Mouse (Mus musculus): ENCODE measurements around the gene Cdiptos. TPM values are rescaled to one million over a fixed set of nuclear protein-coding genes. Genes with fewer than 3 reads are reported as not detected.

The Cdiptos gene
- total RNA-seq, 4 experiments from 2014 or later = 0.46 to 1.8 (median 0.71) TPM

DNA sequence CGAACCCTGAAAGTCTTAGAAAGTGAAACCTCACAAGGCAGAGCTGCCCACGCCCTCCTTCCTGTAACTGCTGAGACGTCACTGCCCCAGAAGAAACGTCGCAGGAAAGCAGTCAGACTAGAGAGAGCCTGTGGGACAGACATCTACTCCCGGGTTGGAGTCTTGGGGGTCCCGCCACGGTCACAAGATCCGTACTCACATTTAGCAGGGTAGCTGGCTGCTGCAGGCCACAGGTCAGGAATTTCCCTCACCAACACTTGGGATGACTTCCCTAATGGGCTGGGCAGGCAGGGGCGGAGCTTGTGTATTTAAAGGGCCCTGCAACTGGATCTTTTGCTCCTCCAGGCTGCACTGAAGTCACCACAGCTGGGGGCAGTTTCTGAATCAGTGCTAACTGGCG lies 38.4 kb upstream of the Cdiptos start, which contains the start of gene Mvp:
TSS of gene Mvp (minus strand) at position 302 of the 400 bp plus-strand sequence.
- DNase-seq = peak; percentile 75

DNA sequence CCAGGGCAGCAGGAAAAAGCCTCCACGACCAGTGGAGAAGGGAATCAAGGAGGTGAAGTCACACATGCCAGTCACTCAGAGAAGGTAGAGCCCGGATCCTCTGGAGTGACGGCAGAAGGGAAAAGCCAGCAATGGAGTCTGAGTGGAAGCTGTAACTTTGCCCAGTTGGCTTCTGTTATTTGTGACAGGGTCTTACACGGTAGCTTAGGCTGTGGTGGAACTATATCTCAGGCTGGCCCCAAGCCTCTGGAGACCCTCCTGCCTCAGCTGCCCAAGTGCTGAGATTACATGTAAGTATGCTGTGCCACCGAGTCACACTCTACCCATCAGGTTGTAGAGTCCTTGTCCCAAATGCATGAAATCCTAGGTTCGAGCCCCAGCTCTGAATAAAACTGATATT lies 37.5 kb upstream of the Cdiptos start:
- DNase-seq = no peak

DNA sequence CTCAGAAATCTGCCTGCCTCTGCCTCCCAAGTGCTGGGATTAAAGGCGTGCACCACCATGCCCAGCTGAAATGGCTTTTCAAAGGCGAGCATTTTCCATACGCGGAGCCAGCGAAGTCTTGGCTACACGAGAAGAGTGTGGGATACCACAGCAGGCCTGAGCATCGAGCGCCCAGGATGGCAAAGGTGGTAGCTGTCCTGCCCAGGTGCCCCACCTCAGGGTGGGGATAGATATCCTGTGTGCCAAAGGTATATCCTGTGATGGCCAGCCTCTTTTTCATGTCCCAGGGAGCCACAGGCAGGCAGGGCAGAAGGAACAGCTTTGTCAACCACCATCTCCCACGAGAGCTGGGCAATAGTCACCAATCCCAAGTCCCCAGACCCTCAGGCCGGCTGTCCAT lies 36.9 kb upstream of the Cdiptos start:
- DNase-seq = no peak

DNA sequence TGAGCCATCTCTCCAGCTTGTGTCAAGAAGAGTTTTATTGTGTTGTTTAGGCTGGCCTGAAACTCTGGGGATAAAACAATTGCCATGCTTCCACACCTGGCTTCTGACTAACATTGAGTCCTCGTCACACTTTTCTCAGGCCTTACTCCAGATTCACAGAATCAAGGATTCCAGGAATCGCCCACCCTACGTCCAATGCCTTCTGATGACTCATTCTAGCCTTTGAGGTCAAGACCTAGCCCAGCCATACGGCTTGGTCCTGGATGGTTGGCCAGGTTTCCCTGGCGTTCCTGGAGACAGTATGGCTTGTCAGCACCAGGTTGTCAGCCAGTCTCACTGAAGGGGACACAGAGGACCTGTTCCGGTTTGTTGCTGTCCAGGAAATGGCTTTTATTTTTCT lies 36.5 kb upstream of the Cdiptos start:
- DNase-seq = no peak

DNA sequence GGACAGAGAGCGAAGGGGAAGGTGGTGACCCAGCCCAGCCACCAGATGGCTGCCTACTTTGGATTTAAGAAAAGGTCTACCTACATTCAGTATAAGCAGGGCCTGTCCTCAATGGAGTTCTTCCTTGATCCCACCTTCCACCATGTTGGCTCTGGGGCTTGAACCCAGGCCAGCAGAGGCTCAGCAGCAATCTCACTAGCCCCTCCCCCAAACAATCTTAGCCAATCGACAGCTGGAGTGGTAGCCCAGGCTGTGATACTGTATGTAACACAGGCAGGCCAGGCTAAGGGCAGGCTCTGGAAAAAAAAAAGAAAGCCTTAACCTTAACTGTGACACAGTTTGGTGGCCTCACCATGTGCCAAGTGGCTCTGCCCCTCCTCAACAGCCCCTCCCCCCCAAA lies 35.8 kb upstream of the Cdiptos start:
- no peak for DNase-seq

DNA sequence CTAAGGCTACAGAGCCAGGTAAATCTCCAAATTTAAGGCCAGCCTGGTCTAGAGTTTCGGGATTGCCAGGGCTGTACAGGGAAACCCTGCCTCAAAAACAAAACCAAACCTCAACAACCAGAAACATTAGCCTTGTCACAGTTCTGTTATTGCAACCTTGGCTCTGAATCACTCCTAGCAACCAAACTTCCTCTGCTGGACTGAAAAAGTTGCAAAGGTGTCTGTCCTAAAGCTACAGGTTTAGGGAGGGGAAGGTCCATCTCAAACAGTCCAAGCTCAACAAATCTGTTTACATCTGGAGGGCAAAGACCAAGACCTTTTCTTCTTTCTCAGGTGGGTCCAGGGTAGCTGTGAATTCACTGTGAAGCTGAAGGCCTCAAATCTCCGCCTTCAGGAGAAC lies 35.2 kb upstream of the Cdiptos start:
- DNase-seq = no peak

DNA sequence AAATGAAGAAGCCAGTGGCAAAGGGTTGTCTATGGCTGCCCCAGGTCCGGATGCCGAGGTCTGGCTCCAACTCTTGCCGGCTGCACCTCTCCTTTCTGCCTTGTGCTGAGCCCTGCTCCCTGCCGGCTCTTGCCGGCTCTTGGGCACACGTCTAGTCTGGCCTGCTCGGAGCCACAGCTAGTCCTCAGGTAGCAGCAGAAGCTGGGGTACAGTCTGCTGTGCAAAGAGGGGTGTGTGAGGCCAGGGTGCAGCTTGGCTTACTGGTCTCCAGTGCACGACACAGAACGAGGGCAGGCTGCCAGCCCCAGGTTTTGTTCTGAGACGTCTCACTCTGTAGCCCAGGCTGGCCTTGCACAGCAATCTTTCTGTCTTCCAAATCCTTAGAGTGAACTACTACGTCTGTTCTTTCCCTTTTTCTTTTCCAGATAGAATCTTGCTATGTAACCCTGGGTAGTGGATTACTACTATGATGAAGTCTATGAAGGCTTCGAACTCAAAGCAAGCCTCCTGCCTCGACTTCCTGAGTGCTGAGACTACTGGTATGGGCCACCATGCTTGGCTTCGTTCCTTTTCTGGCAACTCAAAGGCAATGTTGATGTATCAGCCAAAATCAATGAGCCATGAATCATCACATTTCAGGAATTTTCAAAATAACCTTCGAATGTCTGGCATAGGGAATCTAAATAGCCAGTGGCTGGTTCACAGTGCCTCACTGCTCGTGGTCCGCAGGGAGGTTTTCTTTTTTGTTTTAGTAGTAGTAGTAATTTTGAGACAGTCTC lies 33.6 kb upstream of the Cdiptos start:
- DNase-seq = no peak

DNA sequence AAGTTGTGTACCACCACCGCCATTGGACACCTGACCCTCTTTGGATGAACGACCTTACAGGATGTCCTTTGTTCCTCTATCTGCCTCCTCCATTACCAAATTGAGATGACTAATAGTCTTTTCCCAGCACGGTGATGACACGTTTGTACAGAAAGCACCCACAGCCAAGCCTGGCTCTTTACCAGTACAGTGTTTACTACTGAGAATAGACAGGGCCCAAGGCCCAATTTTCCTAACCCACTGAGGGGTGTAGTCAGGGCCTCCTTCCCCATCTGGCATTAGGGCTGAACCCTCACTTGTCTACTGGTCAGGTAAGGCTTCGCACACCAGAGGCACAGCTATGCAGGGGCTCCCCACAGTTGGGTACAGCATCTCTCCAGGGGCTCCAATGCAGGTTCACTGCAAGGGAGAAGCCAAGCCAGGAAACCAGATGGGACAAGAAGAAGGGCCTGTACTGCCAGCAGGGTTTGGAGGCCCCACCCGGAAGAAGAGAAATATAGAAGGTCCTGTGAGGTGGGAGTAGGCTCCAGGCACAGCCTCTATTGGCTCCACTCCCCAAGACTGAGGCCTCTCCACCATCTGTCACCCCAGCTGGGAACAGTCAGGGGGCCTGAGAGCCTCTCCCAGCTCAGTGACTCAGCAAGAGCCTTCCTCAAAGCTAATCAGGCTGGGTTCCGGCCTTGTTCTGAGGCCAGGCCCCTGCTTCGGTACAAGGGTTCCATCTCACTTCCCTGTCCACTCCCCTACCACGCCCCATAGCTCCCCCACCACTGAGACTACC lies 32.5 kb upstream of the Cdiptos start:
- peak; percentile 66 for DNase-seq

DNA sequence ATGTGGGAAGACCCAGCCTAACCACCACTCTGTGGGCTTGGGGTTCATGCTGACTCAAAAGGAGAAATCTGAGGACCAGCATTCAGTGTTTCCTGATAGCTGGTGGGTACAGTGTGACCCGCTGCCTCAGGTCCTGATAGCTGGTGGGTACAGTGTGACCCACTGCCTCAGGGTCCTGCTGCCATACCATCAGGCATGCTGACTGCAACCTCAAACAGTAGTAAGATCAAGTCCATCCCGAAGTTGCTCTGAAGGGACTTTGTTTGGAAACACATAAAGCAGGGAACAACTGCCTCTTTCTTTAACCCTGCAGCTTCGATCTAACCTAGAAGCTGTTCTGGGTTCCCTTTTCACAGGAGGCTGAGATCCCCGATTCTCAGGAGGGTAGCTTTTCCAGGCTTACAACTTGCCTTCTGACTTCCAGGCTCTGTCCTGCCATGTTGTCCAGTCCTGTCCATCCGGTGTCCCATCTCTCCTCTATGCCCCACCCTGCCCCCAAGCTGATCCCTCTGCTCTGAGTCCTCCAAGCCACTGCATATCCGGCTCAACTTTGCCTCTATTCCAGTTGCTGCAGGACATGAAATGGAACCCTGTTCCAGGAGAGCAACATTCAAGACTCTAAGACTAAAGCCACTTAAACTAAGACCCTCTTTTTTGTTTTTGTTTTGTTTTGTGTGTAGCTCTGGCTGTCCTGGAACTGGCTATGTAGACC lies 31.6 kb upstream of the Cdiptos start:
- no peak for DNase-seq

DNA sequence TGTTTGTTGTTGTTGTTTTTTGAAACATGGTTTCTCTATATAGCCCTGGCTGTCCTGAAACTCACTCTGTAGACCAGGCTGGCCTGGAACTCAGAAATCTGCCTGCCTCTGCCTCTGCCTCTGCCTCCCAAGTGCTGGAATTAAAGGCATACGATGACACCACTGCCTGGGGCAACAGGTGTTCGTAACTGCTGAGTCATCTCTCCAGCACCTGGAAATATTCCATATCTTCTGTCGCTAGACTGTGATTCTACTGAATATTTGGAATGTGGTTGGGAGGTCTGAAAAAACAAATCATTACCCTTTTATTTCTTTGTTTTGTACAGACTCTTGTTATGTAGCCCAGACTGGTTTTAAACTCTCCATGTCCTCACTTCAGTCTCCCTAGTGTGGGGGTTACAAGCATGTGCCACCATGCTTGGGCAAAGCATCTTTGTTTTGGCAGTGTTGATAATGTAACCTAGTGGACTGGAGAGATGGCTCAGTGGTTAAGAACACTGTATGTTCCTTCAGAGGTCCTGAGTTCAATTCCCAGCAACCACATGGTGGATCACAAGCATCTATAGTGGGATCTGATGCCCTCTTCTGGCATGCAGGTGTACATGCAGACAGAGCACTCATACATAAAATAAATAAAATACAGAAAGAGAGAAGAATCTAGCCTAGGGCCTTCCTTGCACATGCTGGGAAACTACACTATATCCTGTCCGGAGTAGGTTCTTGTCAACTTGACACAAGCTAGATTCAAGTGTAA lies 28.4 kb upstream of the Cdiptos start:
- no peak for DNase-seq

DNA sequence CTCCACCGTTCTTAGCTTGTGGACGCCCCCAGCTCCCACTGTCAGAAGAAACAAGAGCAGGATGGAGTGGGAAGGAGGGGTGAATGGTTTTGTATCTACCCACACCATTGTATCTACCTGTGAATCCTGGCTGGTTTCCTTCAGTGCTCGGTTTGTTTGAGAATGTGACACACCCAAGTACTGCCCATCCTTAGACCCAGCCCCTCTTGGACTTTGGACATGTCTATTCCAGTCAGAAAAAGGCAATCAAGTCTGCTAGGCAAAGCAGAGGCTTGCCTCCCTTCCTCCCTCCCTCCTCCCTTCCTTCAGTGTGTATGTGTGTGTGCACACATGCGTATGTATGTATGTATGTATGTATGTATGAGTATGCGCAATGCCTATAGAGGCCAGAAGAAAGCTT lies 27.7 kb upstream of the Cdiptos start:
- DNase-seq = no peak

DNA sequence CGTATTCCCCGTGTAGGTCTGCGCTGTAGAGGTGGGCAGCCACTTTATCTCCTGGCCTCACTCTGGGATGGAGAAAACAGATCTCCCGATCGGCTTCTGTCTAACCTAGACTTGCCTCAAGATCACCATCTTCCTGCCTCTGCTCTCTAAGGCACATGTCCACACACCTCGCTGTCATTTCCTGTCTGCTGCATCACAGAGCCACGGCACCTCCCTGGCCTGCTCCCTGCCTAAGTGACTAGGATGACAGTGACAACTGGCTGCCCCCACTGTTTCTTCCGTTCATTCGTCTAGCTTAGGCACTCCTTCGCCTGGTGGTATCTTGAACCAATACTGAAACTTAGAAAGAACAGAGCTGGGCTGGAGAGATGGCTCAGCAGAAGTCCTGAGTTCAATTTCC lies 23.7 kb upstream of the Cdiptos start:
- DNase-seq = no peak

DNA sequence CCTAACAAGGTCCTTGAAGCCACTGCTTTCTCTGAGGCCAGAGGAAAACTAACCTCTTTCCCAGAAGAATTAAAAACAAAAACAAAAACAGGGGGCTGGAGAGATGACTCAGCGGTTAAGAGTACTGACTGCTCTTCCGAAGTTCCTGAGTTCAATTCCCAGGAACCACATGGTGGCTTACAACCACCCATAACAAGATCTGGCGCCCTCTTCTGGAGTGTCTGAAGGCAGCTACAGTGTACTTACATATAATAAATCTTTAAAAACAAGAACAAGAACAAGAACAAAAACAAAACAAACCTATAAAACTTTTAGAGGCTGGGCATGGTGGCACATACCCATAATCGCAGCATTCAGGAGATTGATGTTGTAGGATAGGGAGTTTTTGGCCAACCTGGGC lies 20.6 kb upstream of the Cdiptos start:
- no peak for DNase-seq

DNA sequence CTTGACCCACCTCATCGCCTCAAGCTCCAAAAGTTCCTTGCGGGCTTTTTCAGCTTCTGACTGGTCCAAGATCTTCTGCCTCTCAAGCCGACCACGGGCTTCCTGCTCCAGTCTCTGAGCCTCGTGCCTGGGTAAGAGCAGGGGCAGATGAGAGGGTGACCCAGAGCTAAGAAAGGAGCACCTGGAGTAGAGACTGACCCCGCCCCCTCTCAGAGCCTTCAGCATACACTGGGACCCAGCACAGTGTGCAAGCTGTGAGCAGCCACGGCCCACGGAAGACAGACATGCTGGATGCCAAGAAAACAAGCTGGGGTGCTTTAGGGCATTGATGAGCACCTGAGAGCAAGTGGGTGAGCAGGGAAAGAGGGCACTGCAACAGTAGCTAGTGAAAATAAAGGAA lies 12.9 kb upstream of the Cdiptos start:
- DNase-seq = no peak

DNA sequence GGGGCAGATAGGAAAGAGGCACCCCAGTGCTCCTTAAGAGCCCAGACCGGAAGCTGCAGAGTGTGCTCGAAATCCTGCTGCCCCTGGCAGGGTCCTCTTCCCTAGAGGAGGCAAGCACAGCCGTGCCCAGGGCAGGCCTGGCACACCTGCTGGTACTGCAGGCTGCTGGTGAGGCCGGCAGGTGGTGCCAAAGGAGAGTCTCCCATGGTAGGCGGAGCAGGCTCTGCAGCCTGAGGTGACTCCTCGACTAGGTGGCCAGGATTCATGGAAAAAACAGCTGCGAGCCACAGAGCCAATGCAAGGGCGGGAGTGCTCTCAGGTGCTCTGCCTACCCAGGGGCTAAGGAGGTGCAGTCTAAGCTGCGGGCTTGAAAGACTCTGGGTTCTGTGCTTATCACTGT lies 10.4 kb upstream of the Cdiptos start:
- no peak for DNase-seq

DNA sequence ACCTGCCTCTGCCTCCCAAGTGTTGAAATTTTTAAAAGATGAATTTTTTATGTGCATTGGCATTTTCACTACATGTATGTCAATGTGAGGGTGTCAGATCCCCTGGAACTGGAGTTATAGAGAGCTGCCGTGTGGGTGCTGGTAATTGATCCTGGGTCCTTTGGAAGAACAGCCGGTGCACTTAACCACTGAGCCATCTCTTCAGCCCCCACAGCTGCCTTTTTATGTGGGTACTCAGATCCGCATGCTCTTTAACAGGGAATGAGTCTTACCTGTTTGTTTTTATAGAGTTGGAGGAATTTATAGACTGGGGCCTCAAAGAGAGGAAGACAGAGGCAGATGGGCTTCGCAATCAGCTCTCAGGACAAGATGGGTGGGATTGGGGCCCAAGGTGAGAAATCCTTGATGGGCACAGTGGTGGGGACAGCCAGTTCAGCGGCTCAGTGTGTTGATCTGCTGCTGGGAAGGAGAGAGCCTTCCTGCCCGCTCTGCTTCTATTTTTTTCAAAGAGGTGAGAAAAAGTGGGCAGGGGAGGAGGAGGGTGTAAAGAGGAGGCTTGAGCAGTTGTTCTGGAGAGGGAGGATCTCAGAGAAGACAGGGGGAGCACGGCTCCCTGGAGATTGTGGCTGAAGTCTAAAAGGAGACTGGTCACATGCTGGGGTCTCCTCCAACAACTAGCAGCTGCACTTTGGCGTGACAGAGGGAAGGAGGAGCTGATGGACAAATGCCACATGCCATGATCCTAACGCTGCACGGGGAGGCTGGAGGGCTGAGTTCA lies 9.0 kb upstream of the Cdiptos start:
- no peak for DNase-seq

DNA sequence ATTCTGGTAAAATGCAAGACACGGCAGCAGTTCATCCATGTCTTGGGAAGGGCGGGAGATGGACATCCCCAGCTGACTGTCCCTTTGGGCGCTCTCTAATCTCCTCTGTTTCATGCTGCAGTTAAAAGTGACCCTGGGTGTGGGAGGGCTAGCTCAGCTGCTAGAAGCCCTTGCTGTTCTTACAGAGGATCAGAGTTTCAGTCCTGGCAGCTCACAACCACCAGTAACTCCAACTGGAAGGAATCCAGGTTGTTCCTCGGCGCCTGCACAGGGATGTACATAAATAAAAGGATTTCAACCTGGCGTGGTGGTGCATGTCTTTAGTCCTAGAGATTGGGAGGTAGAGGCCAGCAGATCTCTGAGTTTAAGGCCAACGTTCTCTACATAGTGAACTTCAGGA lies 7.2 kb upstream of the Cdiptos start:
- no peak for DNase-seq

DNA sequence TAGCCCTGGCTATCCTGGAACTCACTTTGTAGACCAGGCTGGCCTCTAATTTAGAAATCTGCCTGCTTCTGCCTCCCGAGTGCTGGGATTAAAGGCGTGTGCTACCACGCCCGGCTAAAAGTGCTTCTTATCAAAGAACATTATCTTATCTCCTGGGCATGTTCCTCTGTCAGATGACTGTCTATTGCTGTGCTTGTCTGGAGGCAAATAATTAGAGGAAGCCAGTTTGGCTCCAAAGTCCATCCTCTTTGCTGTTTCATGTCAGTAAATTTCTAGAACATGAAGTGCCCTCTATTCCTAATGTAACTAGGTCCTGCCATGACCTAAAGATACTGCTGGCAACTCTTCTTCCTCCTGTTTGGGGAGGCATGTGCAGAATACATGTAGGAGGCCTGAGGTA lies 6.2 kb upstream of the Cdiptos start:
- DNase-seq = no peak

DNA sequence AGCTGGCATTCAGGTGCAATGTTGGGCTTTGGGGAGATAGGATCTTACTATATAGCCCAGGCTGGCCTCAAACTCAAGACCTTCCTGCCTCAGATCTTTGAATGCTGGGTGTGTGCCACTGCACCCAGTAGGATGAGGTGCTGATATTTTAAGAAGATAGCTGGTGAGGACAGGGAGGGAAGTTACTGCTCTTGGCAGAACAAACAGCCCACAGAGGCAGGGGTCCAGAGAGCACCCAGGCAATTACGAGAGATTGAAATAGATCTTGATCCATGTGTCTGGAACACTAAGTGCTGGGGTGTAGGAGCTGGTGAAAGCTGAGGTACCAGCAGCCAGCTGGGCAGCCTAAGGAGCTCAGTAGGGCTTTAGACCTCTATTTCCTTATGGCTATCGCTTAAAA lies 5.7 kb upstream of the Cdiptos start:
- DNase-seq = no peak

DNA sequence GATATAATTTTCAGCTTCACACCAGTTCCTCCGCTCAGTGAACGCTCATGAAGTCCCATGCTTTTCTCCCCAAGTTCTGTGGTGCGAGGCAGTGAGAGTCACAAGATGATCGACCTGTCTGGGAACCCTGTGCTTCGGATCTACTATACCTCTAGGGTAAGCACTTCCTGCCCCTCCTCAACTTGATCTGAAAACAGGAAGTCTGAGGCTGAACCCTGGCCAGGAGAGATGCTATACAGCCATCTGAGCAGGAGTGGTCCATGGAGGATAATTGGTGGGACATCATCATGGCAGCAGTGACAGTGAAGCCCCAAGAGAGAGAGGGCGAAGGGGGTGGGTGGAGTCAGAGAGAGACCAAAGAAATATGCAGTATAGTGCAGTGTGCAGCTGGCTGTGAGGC lies 2.9 kb upstream of the Cdiptos start:
- no peak for DNase-seq

DNA sequence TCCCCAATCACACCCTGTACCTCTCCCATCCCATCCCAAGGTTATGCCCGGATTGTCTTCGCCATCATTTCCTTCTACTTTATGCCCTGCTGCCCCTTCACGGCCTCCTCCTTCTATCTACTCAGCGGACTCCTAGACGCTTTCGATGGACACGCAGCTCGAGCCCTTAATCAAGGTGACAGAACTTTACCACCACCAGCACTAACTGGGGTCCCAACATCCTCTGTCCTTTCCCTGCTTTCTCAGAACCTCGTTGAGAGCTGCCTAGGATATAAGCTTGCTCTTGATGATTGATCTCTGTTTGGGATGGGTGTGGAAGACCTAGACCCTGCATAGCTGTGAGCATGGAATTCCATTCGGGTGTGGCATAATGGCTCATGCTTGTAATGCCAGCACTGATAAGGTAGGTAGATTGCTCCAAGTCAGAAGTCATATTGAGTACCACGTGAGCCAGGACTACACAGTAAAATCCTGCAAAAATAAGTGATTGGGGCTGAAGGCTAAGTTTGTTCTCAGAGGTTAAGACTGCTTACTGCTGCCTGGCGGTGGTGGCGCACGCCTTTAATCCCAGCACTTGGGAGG lies 1.1 kb upstream of the Cdiptos start:
- no peak for DNase-seq

DNA sequence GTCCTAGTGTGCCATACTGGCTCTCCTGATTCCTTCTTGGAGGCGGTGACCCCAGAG lies 177 bp downstream of the Cdiptos start, which contains the start of gene Cdipt:
TSS of gene Cdipt (plus strand) at position 22 of the 57 bp plus-strand sequence.
- no peak for DNase-seq

Data from adrenal gland, adult 8-10 months (tissue).